Mouse (Mus musculus) embryo, embryonic 9.5 days (tissue): ENCODE measurements around the gene Cldn8.

Source experiments
- DNase-seq: peaks from one replicate; pipeline ENCODE4 v3.0.0-alpha.2; 2017; ENCODE audit errors: extremely low spot score

The Cldn8 gene

DNA sequence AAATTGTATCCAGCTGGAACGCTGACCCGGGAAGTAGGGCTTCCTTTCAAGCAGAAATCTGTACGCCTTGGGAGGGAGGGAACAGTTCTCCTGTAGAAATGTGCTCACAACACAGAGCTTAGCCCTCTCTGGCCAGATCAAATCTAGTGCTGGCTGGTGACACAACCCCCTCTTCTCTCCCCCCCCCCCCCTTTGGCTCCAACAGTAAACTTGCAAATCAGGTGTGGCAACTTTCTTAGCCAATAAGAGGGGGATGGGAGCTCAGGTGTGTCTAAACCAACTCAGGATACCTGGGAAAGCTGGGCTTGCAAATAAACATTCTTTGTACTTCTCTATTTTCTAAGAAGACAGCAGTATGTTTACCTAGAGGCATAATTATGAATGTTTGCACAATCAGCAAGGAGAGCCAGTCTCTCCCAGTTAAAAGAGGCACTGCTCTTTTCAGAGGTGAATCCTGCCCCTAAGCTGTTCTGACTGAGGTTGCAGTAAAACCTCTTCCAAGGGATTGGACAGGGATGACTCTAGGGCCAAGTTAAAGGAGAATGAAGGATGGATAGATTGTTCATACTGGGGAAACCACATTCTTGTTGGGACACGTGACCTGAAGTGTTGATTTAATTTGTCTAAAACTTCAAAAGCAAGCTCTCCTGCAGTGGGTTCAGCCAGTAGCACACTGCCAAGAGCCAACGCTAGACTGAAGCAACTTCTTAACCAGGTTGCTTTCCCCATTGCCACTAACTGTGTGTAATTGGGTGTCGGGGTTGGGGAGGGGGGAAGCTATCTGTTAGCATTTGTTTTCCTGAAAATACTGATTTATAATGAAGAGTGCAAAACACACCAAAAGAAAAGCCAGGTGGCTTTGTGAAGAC, at the start of gene Cldn8:
TSS of gene Cldn8 (minus strand) at position 139 of the 869 bp plus-strand sequence.
- DNase-seq: no peak

DNA sequence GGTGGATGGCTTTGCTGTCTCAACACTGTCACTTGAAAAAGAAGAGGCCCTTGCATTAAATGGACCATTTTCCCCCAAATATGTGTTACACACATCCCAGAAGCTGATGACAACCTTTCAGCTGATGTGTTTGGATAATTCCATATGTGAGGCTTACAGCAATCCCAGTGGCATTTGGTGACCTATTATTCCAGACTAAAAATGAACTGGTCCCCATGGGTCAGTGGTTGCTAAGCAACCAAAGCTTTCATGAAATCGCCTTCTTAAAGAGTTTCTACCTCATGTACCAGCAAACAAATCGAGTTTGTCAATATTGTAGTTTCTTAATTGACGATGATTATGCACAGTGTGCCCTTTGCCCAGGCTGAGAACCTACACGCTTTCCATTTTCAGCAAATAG, 49.7 kb upstream of the Cldn8 start:
- DNase-seq: no peak

DNA sequence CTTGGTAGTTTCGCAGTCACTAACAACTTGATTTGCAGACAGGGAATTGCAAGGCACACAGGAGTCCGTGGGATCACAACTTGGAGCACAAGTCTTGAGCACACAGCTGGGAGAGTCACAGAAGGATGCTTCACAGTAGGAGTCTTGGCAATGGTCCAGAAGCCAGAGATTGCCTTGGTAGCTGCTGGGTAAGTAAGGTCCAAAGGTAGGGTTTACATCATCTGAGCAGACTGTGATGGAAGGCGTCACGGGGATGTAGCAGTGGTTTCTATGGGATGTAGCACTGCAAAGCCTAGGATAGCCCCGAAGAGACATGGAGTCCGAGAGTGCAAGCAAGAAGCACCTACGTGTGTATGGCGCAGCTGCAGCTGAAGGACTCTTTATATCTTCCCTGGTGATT, 48.9 kb upstream of the Cldn8 start, which contains the start of gene Krtap24-1:
TSS of gene Krtap24-1 (minus strand) at position 358 of the 400 bp plus-strand sequence.
- DNase-seq: no peak

DNA sequence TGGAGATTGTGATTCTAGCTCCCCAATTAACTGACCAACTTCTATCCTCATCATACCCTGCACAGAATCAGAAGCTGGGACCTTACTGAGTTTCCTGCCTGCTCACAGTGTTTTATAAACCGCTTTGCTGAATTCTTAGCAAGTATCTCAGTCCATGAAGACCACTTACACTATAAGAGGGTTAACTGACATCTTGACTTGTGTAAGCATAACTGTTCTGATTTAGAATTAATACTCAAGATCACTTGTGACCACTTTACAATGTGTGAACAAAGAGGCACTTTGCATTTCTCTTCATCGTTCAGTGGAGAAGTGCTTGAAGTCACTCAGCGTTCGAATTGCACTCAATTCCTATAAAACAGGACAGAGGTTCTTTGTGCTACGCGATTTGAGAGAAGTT, 41.6 kb upstream of the Cldn8 start:
- no peak for DNase-seq

DNA sequence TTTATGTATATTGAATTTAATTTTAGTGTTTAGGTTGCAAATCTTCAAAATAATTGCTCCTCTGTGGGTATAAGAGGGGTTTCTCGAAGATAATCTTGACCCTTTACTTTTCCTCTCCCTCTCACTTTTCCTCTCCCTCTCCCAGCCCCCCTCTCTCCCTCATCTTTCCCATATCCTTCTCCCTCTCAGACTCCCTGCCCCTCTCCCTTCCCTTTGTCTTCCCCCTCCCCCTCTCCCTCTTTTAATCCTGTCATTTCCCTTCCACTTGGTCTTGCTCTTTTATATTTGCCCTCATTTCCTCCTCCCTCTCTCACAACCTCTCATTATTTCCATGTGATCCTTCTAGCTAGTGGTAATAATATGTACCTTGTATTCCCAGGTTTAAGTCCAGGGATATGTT, 39.5 kb upstream of the Cldn8 start:
- no peak for DNase-seq

DNA sequence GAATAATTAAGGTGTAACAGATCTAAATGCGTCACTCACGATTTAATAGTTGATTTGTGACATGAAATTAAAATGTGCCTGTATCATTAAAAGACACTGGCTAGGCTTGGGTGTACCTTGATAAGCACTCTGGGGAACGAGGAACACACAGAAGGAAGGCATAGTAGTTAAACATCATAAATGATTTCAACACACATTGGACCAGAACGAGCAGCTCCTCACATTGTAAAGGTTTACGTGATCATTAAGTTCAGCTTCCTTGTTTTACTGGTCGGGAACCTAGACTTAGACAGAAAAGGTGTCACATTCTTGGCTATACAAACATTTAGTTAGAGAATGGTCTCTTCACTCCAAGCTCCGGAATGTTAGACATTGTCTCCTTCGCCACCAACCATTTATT, 37.3 kb upstream of the Cldn8 start:
- DNase-seq: no peak

DNA sequence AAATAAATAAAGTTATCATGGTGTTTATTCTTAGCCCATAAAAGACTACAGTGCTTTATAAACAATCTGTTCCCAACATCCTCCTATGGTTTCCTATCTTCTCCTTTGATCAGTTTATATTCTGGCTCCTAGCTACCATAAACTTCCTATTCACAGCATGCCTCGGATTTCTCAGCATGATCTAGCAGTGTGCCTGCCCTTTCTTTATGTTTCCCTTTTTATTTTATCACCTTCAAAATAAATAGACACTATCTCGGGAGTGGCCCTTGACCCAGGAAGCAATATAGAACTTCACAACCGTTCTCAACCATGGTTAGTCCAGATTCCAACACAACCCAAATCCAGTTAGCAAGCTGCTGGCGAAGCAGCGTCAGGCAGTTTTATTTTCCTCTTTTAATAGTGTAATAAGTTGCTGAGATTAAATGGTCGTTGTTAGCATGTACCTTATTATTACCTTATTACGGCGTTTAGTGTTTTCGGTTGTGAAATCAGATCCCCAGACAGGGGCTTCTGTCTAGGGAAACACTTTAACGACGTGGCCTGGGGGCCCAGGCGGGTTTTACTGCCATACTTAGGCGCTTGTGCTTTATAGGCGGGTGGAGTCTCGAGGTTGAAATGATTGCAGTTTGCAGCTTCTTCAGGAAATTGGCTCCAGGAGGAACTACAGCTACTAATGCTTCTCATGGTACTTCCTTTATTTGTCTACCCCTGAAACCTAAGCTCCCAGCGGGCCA, 36.7 kb upstream of the Cldn8 start:
- DNase-seq: peak; percentile 22

DNA sequence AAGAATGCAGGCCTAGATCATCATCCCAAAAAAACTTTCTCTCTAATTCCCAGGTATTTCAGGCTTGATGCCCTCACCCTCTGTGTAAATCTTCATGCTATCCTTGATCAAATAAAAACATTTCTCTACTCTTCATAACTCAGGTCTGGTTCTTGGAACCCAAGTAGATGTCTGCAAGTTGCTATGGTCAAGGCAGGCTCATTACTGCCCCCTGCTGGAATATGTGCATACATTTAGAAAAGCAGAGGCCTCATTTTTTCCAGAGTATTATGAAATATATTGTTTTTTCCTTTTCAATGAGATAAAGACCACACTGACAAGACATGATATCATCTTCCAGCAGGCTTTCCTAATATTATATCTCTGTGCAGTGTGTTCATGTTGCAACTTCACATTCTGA, 29.8 kb upstream of the Cldn8 start:
- DNase-seq: no peak

DNA sequence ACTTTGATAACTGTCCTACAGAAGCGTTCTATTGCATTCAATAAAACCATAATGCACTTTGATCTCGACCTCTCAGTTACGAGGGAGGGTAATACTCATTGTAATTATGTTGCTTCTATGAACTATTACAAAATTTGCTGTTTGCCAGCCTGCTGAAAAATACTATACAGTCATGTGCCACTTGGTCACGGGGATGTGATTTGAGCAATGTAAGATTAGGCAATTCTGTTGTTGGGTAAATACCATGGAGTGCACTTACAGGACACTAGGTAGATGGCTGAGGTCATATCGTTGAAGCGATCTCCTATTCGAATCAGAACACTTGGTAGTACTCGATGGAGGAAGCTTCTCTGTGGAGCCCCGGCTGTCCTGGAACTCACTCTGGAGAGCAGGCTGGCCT, 20.4 kb upstream of the Cldn8 start:
- no peak for DNase-seq

DNA sequence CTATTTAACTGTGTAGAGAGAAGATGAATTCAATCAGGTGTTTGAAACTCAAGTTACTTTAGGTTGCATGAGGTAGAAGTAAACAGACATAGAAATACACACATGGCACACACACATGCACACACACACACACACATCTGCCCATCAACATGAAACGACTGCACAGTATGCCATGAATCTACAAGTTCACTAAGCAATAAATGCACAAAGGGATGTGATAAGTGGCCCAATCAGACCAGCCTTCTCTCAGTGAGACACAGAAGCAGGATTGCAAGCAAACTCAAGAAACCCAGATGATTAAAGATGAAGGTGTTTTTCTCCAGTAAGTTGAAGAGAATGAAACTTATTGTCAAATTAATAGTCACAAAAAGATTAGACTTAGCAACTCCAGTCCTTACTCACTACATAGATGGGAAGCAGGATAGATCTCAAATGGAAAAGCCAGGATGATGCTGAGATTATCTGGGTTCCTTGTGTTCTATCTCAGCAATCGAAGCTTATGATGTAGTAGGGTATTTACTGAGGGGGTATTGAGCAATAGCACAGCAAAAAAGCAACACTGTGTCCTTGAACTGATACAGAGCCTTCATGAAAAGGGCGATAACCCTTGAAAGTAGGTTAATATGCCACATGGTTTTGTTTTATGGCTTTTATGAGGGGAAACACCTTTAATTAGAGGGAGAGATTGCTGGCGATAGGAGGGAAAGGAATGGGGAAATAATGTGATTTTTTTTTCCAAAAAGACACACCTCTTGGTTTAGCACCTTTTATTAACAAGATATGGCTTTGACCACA, 13.1 kb upstream of the Cldn8 start:
- no peak for DNase-seq

DNA sequence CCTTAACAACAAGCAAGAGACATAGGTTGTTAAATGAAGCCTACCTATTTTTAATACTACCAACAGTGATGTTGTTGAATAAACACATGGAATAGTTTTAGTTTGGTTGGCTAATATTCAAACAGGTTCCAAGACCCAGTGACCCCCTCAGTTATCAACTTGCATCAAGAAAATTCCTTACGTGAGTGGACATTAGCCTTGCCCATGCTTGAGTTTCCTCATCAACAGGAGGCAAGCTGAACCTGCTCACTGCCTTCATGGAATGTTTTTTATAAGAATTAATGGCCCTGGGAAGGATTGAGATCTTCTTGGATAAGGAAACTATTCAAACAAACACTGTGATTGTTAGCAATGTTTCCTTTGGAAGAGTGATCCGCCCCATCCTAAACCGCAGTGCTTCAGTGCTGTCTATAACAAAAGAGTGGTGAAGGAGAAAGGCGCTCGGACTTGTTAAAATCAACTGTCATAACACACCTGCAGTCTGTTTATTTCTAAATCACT, 10.0 kb upstream of the Cldn8 start:
- DNase-seq: no peak

DNA sequence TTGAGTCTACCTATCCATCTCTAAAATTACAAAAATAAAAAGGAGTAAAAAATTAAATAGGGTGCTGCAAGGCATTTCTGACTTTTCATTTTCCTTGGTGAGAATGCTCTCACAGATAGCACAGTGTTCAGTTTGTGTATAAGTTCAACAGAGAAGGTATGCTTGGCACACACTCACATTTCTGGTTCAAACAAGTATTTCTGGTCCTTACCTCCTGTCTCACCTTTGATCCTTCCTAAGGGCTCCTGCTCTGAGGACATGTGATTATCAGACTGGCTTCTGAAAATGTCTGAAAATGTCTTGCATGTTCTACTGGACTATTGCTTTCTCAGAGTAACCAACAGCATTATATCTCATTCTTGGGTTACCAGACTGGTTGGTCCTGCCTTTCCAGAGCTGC, 7.2 kb upstream of the Cldn8 start:
- DNase-seq: no peak

DNA sequence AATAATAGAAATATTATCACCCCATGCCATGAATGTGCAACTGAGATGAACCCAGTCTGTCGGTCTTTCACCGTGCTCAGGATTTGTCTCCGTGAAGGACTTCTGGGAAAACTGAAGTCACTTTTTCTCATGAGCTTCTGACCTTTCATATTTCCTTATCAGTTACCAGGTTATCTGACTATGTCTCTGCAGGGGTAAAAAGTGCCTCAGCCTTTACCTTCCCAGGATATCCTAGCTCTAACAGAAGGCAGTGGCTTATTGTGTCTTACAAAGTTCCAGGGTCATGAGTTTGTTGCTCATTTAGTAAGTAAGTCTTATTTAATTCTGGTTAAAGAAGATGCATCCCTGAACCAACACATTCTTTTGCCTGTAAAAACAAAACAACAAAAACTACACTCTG, 6.7 kb upstream of the Cldn8 start:
- no peak for DNase-seq

DNA sequence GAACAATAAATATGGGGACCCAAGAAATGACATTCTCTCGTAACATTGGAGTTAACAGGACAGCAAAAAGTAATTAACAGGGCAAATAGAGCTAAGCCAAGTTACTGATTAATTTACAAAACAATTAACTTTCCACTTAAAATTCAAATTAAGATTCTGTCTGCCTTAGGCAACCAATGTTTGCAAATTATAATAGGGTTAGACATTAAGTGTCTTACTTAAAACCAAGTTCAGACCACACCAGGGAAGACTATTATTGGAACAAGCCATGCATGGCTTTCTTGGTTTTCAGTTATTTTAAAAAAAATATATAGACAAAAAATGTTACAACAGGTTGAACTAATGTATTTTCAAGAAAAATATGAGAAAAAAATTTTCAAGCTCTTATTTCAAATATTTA, 6.1 kb upstream of the Cldn8 start:
- DNase-seq: no peak

DNA sequence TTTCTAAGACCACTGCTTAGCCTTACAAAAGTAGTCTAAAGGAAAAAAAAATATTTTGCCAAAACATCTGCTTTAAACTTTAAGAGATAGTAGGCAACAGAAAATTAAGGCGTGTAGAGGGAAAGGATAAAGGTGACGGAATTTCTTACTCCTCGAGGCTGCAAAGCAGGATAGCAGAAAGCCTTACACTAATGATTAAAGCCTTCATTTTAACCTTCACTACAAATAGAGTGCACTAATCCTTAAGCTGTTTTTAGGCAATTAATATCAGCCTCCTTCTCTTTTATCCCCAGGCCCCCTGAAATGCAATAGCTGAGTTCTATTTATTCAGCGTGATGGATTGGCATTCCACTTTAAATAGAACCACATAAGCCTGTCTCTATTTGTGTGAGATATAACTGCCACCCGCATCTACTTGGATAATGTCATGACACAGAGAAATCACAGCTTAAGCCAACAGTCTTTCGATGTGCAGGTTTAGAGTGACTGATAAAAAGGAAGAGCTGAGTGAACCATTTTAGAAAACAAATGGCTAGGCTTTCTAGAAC, 1.3 kb downstream of the Cldn8 start:
- no peak for DNase-seq

DNA sequence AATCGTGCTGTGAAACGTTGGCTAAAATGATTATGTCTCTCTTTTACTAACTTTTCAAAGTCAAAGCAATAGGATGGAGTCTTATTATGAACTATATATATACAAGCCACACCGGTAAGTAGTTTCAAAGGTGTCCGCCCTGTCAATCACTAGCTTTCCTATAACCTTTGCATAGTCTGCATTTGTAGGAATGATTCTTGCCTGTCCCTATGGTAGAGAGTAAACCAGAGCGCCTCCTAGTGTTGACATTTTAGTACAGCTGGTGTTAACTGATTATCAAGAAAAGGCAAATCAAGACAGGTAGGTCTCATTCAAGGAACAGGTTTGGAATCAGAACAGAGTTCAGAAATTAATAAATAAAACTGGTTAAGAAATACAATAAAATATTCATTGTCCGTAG, 20.5 kb downstream of the Cldn8 start:
- DNase-seq: peak; percentile 50

DNA sequence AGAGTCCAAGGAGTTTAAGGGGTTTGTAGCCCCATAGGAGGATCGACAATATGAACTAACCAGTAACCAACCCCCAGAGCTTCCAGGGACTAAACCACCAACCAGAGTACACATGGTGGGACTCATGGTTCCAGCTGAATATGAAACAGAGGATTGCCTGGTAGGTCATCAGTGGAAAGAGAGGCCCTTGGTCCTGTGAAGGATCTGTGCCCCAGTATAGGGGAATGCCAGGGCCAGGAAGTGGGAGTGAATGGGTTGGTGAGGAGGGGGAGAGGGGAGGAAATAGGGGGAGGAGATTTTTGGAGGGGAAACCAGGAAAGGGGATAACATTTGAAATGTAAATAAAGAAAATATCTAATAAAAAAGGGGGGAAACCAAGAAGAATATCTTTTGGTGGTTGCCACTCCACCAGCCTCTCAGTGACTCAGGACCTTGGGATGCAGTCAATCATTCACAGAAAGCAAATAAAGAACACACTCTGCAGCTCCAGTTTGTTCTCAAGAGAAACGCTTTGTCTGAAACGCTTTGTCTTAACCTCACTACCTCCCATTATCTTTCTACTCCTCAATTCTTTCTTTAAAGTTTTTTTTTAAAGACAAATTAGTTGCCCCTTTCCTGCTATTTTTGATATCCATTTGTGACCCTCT, 23.0 kb downstream of the Cldn8 start:
- DNase-seq: no peak

DNA sequence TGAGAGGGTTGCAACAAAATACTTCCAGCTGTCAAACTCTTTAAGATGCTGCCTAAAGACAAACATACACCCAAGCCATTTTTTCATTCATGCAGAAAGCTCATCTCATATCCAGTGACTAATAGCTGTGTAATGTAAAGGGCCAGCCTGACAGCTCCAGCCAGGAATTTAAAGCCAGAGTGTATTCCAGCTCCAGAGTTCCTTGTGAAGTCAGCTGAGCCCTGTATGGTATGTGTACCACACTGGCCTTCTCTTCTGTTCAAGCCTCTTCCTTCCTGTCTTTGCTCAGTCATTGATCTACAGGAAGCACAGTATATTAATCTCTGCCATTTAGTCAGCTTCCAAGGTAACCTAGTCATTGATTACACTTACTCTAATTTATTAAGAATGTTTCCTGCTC, 51.6 kb downstream of the Cldn8 start:
- no peak for DNase-seq
